Mouse (Mus musculus) olfactory bulb, adult 2 months (tissue): ENCODE results near the gene Clmp. TPM values are rescaled to one million over a fixed set of nuclear protein-coding genes. Genes with fewer than 3 reads are reported as not detected.
A peak's percentile ranks its signal among the peaks of the same experiment; 100 is the strongest.

Experiments used
- H3K27ac ChIP-seq: fragments of 200-500 bp; 2 replicates; pipeline ENCODE4 v1.5.1; 2012; ENCODE audit warnings: low read depth, low read length; ENCODE audit not compliant: insufficient read depth
- H3K4me1 ChIP-seq: fragments of 200-500 bp; 2 replicates; pipeline ENCODE4 v1.6.1; 2012; ENCODE audit warnings: low read length; ENCODE audit not compliant: control insufficient read depth, insufficient read depth
- H3K4me3 ChIP-seq: fragments of 200-500 bp; 2 replicates; pipeline ENCODE4 v1.5.1; 2012; ENCODE audit warnings: mild to moderate bottlenecking, low read depth, low read length, moderate library complexity; ENCODE audit not compliant: insufficient read depth
- CTCF ChIP-seq: fragments of 200-500 bp; IDR thresholded peaks from 2 replicates; pipeline ENCODE4 v1.5.1; 2012; ENCODE audit warnings: low read depth, mild to moderate bottlenecking, low read length, moderate library complexity; ENCODE audit not compliant: insufficient read depth
- POLR2A ChIP-seq: fragments of 200-500 bp; IDR thresholded peaks from 2 replicates; pipeline ENCODE4 v1.6.1; 2012; ENCODE audit warnings: mild to moderate bottlenecking, low read depth, low read length, moderate library complexity; ENCODE audit not compliant: insufficient read depth
- WGBS: fragments of 180-500 bp; shearing (Covaris S2); methylation state at CpG from one replicate; pipeline ENCODE4 v1.1.7; 2018; 5-methylcytosine and 5-hydroxymethylcytosine counted together
- polyA plus RNA-seq: library from polyadenylated mRNA; stranded (reverse); fragments of >200 nt; gene quantifications from 2 replicates; pipeline ENCODE4 v1.2.4, GENCODE M21; 2012; ENCODE audit warnings: low replicate concordance; ENCODE audit not compliant: missing spikeins, insufficient read depth, insufficient read length

The Clmp gene
- polyA plus RNA-seq, 1 experiment: not detected

GRCm38 (mm10) chr9:40686421-40686899, 698 bp downstream of the Clmp start:
- under 1% methylated on average over 23 of the region's 23 CpGs for WGBS
- Histone ChIP-seq H3K4me3 (peak overlapping the region; percentile 69), H3K27ac (peak overlapping the region; percentile 19), H3K4me1 (peaks cover 16% of the 10 kb centered on the region; the same call in 1 of the 2 replicates)
- no peak for TF ChIP-seq POLR2A
- TF ChIP-seq CTCF: no peak

- peak overlapping the region; percentile 69 for H3K4me3 ChIP-seq
- WGBS: 65% methylated on average over 5 of the region's 5 CpGs
- H3K27ac ChIP-seq: no peak overlapping the region
- no peak for TF ChIP-seq POLR2A
- no peak for TF ChIP-seq CTCF
- peaks cover 16% of the 10 kb centered on the region; the same call in 1 of the 2 replicates for H3K4me1 ChIP-seq
These were observed 1.3 kb downstream of the Clmp start for GRCm38 (mm10) chr9:40687053-40687452.

GRCm38 (mm10) chr9:40687553-40687952, 1.8 kb downstream of the Clmp start:
- WGBS: 42% methylated on average over 3 of the region's 3 CpGs
- TF ChIP-seq CTCF (no peak), POLR2A (no peak)
- H3K4me3 ChIP-seq: no peak overlapping the region; the same call in 1 of the 2 replicates
- peaks cover 16% of the 10 kb centered on the region; the same call in 1 of the 2 replicates for H3K4me1 ChIP-seq
- H3K27ac ChIP-seq: no peak overlapping the region

GRCm38 (mm10) chr9:40690511-40690910, 4.7 kb downstream of the Clmp start:
- 79% methylated on average over 7 of the region's 7 CpGs for WGBS
- no peak for TF ChIP-seq POLR2A
- TF ChIP-seq CTCF: no peak
- Histone ChIP-seq H3K27ac (no peak overlapping the region), H3K4me3 (no peak overlapping the region), H3K4me1 (peaks cover 19% of the 10 kb centered on the region; the same call in 1 of the 2 replicates)

GRCm38 (mm10) chr9:40693026-40693425, 7.3 kb downstream of the Clmp start:
- H3K27ac ChIP-seq: no peak overlapping the region
- 63% methylated on average over 3 of the region's 3 CpGs for WGBS

GRCm38 (mm10) chr9:40693768-40694167, 8.0 kb downstream of the Clmp start:
- TF ChIP-seq POLR2A: no peak
- no peak for TF ChIP-seq CTCF
- no peak overlapping the region for H3K4me3 ChIP-seq
- H3K27ac ChIP-seq: no peak overlapping the region
- 61% methylated on average over 5 of the region's 5 CpGs for WGBS
- H3K4me1 ChIP-seq: peaks cover 2% of the 10 kb centered on the region; the same call in 1 of the 2 replicates

More at GRCm38 (mm10) chr9:40693026-40693425, 7.3 kb downstream of the Clmp start:
- H3K4me3 ChIP-seq: no peak overlapping the region
- TF ChIP-seq POLR2A: no peak
- no peak for TF ChIP-seq CTCF
- 0 out of 2 replicates have a peak, but pooled peaks cover 2% of the 10 kb centered on the region for H3K4me1 ChIP-seq

- 81% methylated on average over 12 of the region's 12 CpGs for whole genome bisulfite sequencing
- no peak overlapping the region for H3K4me3 ChIP-seq
- no peak overlapping the region for H3K27ac ChIP-seq
- no peak for TF ChIP-seq POLR2A
- TF ChIP-seq CTCF: no peak
- peaks cover 6% of the 10 kb centered on the region for H3K4me1 ChIP-seq
These were observed 8.5 kb downstream of the Clmp start for GRCm38 (mm10) chr9:40694284-40694683.

- no peak overlapping the region for H3K4me3 ChIP-seq
- 89% methylated on average over 4 of the region's 4 CpGs for WGBS
- no peak for TF ChIP-seq POLR2A
- TF ChIP-seq CTCF: no peak
- no peak overlapping the region for H3K27ac ChIP-seq
- peaks cover 6% of the 10 kb centered on the region for H3K4me1 ChIP-seq
These were observed 10.3 kb downstream of the Clmp start for GRCm38 (mm10) chr9:40696086-40696485.

- TF ChIP-seq POLR2A (no peak), CTCF (no peak)
- peaks cover 3% of the 10 kb centered on the region for H3K4me1 ChIP-seq
- 65% methylated on average over 3 of the region's 3 CpGs for WGBS
- H3K4me3 ChIP-seq: no peak overlapping the region
- H3K27ac ChIP-seq: no peak overlapping the region
These were observed 13.4 kb downstream of the Clmp start for GRCm38 (mm10) chr9:40699194-40699593.
